10 mouse cellular contexts compared by ENCODE assay signal in genomic region chr10:122563973-122564372, GRCm38 (mm10).
DNase-seq lines count a peak whose midpoint lies in the region; ATAC-seq lines count a peak whose summit lies in the region.
"Had no signal": no experiment of that assay in that cellular context is flagged by ENCODE, and none has a peak within 500 bp of the region (broad histone marks: within the 10 kb centered on the region; RNA-seq: fewer than 3 reads in every experiment).

No protein-coding gene starts in this region.

- no peaks in the 10 kb centered on the region for H3K9me3 ChIP-seq in forebrain, embryonic 12.5 days
- no peaks in the 10 kb centered on the region for H3K9me3 ChIP-seq in forebrain, embryonic 15.5 days
- no peaks in the 10 kb centered on the region for H3K9me3 ChIP-seq in limb, embryonic 11.5 days (ENCODE audit: control insufficient read depth, low read length)
- H3K9me3 ChIP-seq in limb, embryonic 10.5 days (replicated peaks) = no peaks in the 10 kb centered on the region
- H3K9me3 ChIP-seq in limb, embryonic 13.5 days = no peaks in the 10 kb centered on the region
- H3K9me3 ChIP-seq: liver, embryonic 13.5 days had no signal

- ATAC-seq in forebrain, embryonic 12.5 days (ENCODE audit: low FRiP score) = 0 out of 2 replicates have a peak, but pooled peaks have one; percentile 27
- ATAC-seq in forebrain, embryonic 15.5 days (replicated peaks) = no peak
- ATAC-seq in limb, embryonic 11.5 days (ENCODE audit: insufficient number of reproducible peaks, low FRiP score, low TSS enrichment, low read depth) = no peak
- peak; percentile 64; the same call in 1 of the 2 replicates for ATAC-seq in limb, embryonic 13.5 days (ENCODE audit: low FRiP score, low read depth)

- no peak overlapping the region for H3K27ac ChIP-seq in forebrain, embryonic 12.5 days
- no peak overlapping the region for H3K27ac ChIP-seq in forebrain, embryonic 15.5 days (replicated peaks)
- no peak overlapping the region for H3K27ac ChIP-seq in limb, embryonic 11.5 days (replicated peaks; ENCODE audit: low read depth, low read length)
- no peak overlapping the region for H3K27ac ChIP-seq in limb, embryonic 10.5 days
- no peak overlapping the region; the same call in 1 of the 2 replicates for H3K27ac ChIP-seq in limb, embryonic 13.5 days
- H3K27ac ChIP-seq: liver, embryonic 13.5 days had no signal

- no peaks in the 10 kb centered on the region for H3K36me3 ChIP-seq in forebrain, embryonic 12.5 days (replicated peaks)
- H3K36me3 ChIP-seq in forebrain, embryonic 15.5 days = no peaks in the 10 kb centered on the region
- no peaks in the 10 kb centered on the region for H3K36me3 ChIP-seq in limb, embryonic 11.5 days (ENCODE audit: control insufficient read depth, insufficient read depth, low read length)
- H3K36me3 ChIP-seq in limb, embryonic 10.5 days = no peaks in the 10 kb centered on the region
- H3K36me3 ChIP-seq in limb, embryonic 13.5 days = no peaks in the 10 kb centered on the region
- H3K36me3 ChIP-seq: liver, embryonic 13.5 days had no signal

- no peak overlapping the region for H3K4me3 ChIP-seq in forebrain, embryonic 12.5 days (replicated peaks)
- no peak overlapping the region for H3K4me3 ChIP-seq in forebrain, embryonic 15.5 days
- H3K4me3 ChIP-seq in limb, embryonic 11.5 days (ENCODE audit: low read depth, low read length) = no peak overlapping the region
- H3K4me3 ChIP-seq in limb, embryonic 10.5 days = no peak overlapping the region
- H3K4me3 ChIP-seq in limb, embryonic 13.5 days = no peak overlapping the region
- H3K4me3 ChIP-seq: liver, embryonic 13.5 days; myocyte had no signal

- no peak overlapping the region for H3K4me2 ChIP-seq in forebrain, embryonic 12.5 days
- no peak overlapping the region for H3K4me2 ChIP-seq in forebrain, embryonic 15.5 days (replicated peaks)
- H3K4me2 ChIP-seq in limb, embryonic 11.5 days (ENCODE audit: low read depth, severe bottlenecking) = no peak overlapping the region
- peak overlapping the region; percentile 38 for H3K4me2 ChIP-seq in limb, embryonic 13.5 days (replicated peaks)
- H3K4me2 ChIP-seq: liver, embryonic 13.5 days had no signal

- H3K27me3 ChIP-seq in forebrain, embryonic 12.5 days = no peaks in the 10 kb centered on the region
- H3K27me3 ChIP-seq in forebrain, embryonic 15.5 days = no peaks in the 10 kb centered on the region
- H3K27me3 ChIP-seq in limb, embryonic 11.5 days (ENCODE audit: control insufficient read depth, insufficient read depth, low read length) = no peaks in the 10 kb centered on the region
- no peaks in the 10 kb centered on the region for H3K27me3 ChIP-seq in limb, embryonic 10.5 days (ENCODE audit: low read depth, poor library complexity, severe bottlenecking)
- no peaks in the 10 kb centered on the region for H3K27me3 ChIP-seq in limb, embryonic 13.5 days
- H3K27me3 ChIP-seq: liver, embryonic 13.5 days had no signal

- DNase-seq in limb, embryonic 11.5 days (ENCODE audit: low spot score) = peak; percentile 31
- DNase-seq in limb, embryonic 10.5 days (ENCODE audit: low spot score) = no peak
- DNase-seq in retina, postnatal 1 day = peak; percentile 39
- no peak for DNase-seq in spleen, postnatal 36 days (ENCODE audit: low spot score in 2 of 2)
- no peak for DNase-seq in adrenal gland, postnatal 25 days
- DNase-seq: liver, embryonic 13.5 days had no signal

- H3K9ac ChIP-seq in forebrain, embryonic 12.5 days = no peak overlapping the region
- no peak overlapping the region for H3K9ac ChIP-seq in forebrain, embryonic 15.5 days (replicated peaks)
- no peak overlapping the region for H3K9ac ChIP-seq in limb, embryonic 11.5 days (ENCODE audit: low read length)
- no peak overlapping the region for H3K9ac ChIP-seq in limb, embryonic 13.5 days
- H3K9ac ChIP-seq: liver, embryonic 13.5 days had no signal

- 58% methylated on average over 10 of the region's 10 CpGs for WGBS in forebrain, embryonic 12.5 days
- 58% methylated on average over 10 of the region's 10 CpGs for WGBS in forebrain, embryonic 15.5 days
- 40% methylated on average over 10 of the region's 10 CpGs for WGBS in limb, embryonic 11.5 days
- 47% methylated on average over 10 of the region's 10 CpGs for WGBS in limb, embryonic 10.5 days
- WGBS in limb, embryonic 13.5 days = 25% methylated on average over 10 of the region's 10 CpGs

- H3K4me1 ChIP-seq in forebrain, embryonic 12.5 days = 0 out of 2 replicates have a peak, but pooled peaks cover 5% of the 10 kb centered on the region
- H3K4me1 ChIP-seq in forebrain, embryonic 15.5 days = no peaks in the 10 kb centered on the region
- H3K4me1 ChIP-seq in limb, embryonic 11.5 days (ENCODE audit: control insufficient read depth, insufficient read depth, low read length) = no peaks in the 10 kb centered on the region
- H3K4me1 ChIP-seq in limb, embryonic 10.5 days = peaks cover 8% of the 10 kb centered on the region; the same call in 1 of the 2 replicates
- H3K4me1 ChIP-seq in limb, embryonic 13.5 days = peaks cover 10% of the 10 kb centered on the region
- H3K4me1 ChIP-seq: liver, embryonic 13.5 days had no signal

Comparison
In these comparisons a context has a peak if more than half of its experiments do, and no peak if none do; other contexts are left out.
1. ATAC-seq: peak in forebrain, embryonic 12.5 days (single experiment) and limb, embryonic 13.5 days (single experiment); none in forebrain, embryonic 15.5 days (single experiment) and limb, embryonic 11.5 days (single experiment).
2. DNase-seq: peak in limb, embryonic 11.5 days (single experiment) and retina, postnatal 1 day (single experiment); none in limb, embryonic 10.5 days (single experiment), spleen, postnatal 36 days (0 of 2) and adrenal gland, postnatal 25 days (single experiment).